ENCODE assay signal across 17 mouse cellular contexts in the genomic region with DNA sequence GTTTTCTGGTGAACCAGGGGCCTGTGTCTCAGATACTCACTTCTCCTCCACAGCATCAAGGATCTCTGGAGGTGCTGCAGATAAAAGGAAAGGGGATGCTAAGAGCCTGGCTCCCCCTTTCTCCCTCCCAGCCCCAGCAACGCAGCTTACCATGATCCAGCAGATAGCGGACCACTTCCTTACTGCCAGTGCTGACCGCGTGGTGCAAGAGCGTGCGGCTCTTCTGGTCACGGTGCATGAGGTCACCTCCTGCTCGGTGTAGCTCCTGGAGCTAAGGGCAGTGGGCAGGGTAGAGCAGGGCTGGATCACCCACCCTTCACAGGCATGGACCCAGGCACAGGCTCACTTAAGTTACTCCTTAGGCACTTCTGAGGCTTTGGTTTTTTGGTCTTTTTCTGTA. TPM values are rescaled to one million over a fixed set of nuclear protein-coding genes. Genes with fewer than 3 reads are reported as not detected.
A peak's percentile ranks its signal among the peaks of the same experiment; 100 is the strongest.
DNase-seq lines count a peak whose midpoint lies in the region; ATAC-seq lines count a peak whose summit lies in the region.
"Had no signal": no experiment of that assay in that cellular context is flagged by ENCODE, and none has a peak within 500 bp of the region (broad histone marks: within the 10 kb centered on the region; RNA-seq: fewer than 3 reads in every experiment).

No protein-coding gene starts in this region.

- H3K4me1 ChIP-seq in forebrain, embryonic 13.5 days, result peaks cover 48% of the 10 kb centered on the region
- H3K4me1 ChIP-seq in forebrain, embryonic 16.5 days (replicated peaks; ENCODE audit: control insufficient read depth, insufficient read depth, low read length), result peaks cover 27% of the 10 kb centered on the region
- peaks cover 54% of the 10 kb centered on the region for H3K4me1 ChIP-seq in liver, embryonic 12.5 days
- peaks cover 17% of the 10 kb centered on the region for H3K4me1 ChIP-seq in embryonic facial prominence, embryonic 11.5 days (ENCODE audit: control insufficient read depth, insufficient read depth, low read length)
- peaks cover 35% of the 10 kb centered on the region for H3K4me1 ChIP-seq in limb, embryonic 13.5 days

- H3K4me2 ChIP-seq in forebrain, embryonic 13.5 days, result no peak overlapping the region
- no peak overlapping the region for H3K4me2 ChIP-seq in forebrain, embryonic 16.5 days (ENCODE audit: low read length)
- no peak overlapping the region for H3K4me2 ChIP-seq in liver, embryonic 12.5 days
- no peak overlapping the region for H3K4me2 ChIP-seq in embryonic facial prominence, embryonic 11.5 days (ENCODE audit: low read depth, low read length)
- 0 out of 2 replicates have a peak overlapping the region, but pooled peaks have one; percentile 86 for H3K4me2 ChIP-seq in limb, embryonic 13.5 days (replicated peaks)
- H3K4me2 ChIP-seq: embryonic facial prominence, embryonic 15.5 days; neural tube, embryonic 15.5 days had no signal

- no peak for DNase-seq in liver
- DNase-seq in embryonic facial prominence, embryonic 11.5 days (ENCODE audit: low spot score), result no peak
- no peak for DNase-seq in ovary, postnatal 10 days (ENCODE audit: low spot score)
- no peak for DNase-seq in adrenal gland, postnatal 10 days
- DNase-seq: gastrocnemius, postnatal 36 days; heart, postnatal 14 days; lung, adult 18-20 months; right cerebral cortex, postnatal 25 days; thymus, postnatal 14 days had no signal

- H3K9me3 ChIP-seq in forebrain, embryonic 13.5 days (replicated peaks), result no peaks in the 10 kb centered on the region
- H3K9me3 ChIP-seq in forebrain, embryonic 16.5 days (ENCODE audit: control insufficient read depth, low read length), result no peaks in the 10 kb centered on the region
- no peaks in the 10 kb centered on the region for H3K9me3 ChIP-seq in liver, embryonic 12.5 days (replicated peaks)
- H3K9me3 ChIP-seq in embryonic facial prominence, embryonic 11.5 days (replicated peaks; ENCODE audit: control insufficient read depth, low read length), result no peaks in the 10 kb centered on the region
- no peaks in the 10 kb centered on the region for H3K9me3 ChIP-seq in limb, embryonic 13.5 days
- H3K9me3 ChIP-seq: embryonic facial prominence, embryonic 15.5 days; neural tube, embryonic 15.5 days had no signal

- 0 out of 2 replicates have a peak overlapping the region, but pooled peaks have one; percentile 22 for H3K27ac ChIP-seq in forebrain, embryonic 13.5 days
- H3K27ac ChIP-seq in forebrain, embryonic 16.5 days (ENCODE audit: low read length), result no peak overlapping the region
- no peak overlapping the region for H3K27ac ChIP-seq in liver, embryonic 12.5 days
- H3K27ac ChIP-seq in embryonic facial prominence, embryonic 11.5 days (replicated peaks; ENCODE audit: low read depth, low read length), result peak overlapping the region; percentile 98
- peak overlapping the region; percentile 99; the same call in 1 of the 2 replicates for H3K27ac ChIP-seq in limb, embryonic 13.5 days
- H3K27ac ChIP-seq: layer of hippocampus, adult 2 months; neural tube, embryonic 15.5 days had no signal

- ATAC-seq in forebrain, embryonic 13.5 days, result no peak
- ATAC-seq in forebrain, embryonic 16.5 days, result no peak
- ATAC-seq in liver, embryonic 12.5 days, result peak; percentile 11; the same call in 1 of the 2 replicates
- no peak for ATAC-seq in embryonic facial prominence, embryonic 11.5 days (replicated peaks; ENCODE audit: insufficient number of reproducible peaks, low FRiP score, low TSS enrichment, low read depth)
- ATAC-seq in limb, embryonic 13.5 days (ENCODE audit: low FRiP score, low read depth), result no peak
- ATAC-seq: inflammation-experienced regulatory T-cells, adult 6 months had no signal

- H3K4me3 ChIP-seq in forebrain, embryonic 13.5 days, result no peak overlapping the region
- H3K4me3 ChIP-seq in forebrain, embryonic 16.5 days (replicated peaks; ENCODE audit: low read length), result no peak overlapping the region
- no peak overlapping the region for H3K4me3 ChIP-seq in liver, embryonic 12.5 days
- no peak overlapping the region for H3K4me3 ChIP-seq in embryonic facial prominence, embryonic 11.5 days (ENCODE audit: low read depth, low read length)
- no peak overlapping the region for H3K4me3 ChIP-seq in limb, embryonic 13.5 days
- H3K4me3 ChIP-seq: embryonic facial prominence, embryonic 15.5 days; layer of hippocampus, adult 2 months; neural tube, embryonic 15.5 days had no signal

- 69% methylated on average over 8 of the region's 8 CpGs for WGBS in forebrain, embryonic 13.5 days
- 67% methylated on average over 8 of the region's 8 CpGs for WGBS in forebrain, embryonic 16.5 days
- 35% methylated on average over 8 of the region's 8 CpGs for WGBS in liver, embryonic 12.5 days (ENCODE audit: insufficient replicate concordance)
- WGBS in embryonic facial prominence, embryonic 11.5 days, result 46% methylated on average over 8 of the region's 8 CpGs
- 51% methylated on average over 8 of the region's 8 CpGs for WGBS in limb, embryonic 13.5 days

- H3K9ac ChIP-seq in forebrain, embryonic 13.5 days, result no peak overlapping the region
- H3K9ac ChIP-seq in forebrain, embryonic 16.5 days (replicated peaks; ENCODE audit: low read depth, low read length), result no peak overlapping the region
- H3K9ac ChIP-seq in liver, embryonic 12.5 days, result no peak overlapping the region
- no peak overlapping the region; the same call in 1 of the 2 replicates for H3K9ac ChIP-seq in embryonic facial prominence, embryonic 11.5 days (replicated peaks; ENCODE audit: low read length)
- 0 out of 2 replicates have a peak overlapping the region, but pooled peaks have one; percentile 43 for H3K9ac ChIP-seq in limb, embryonic 13.5 days
- H3K9ac ChIP-seq: embryonic facial prominence, embryonic 15.5 days; neural tube, embryonic 15.5 days had no signal

- H3K27me3 ChIP-seq in forebrain, embryonic 13.5 days, result no peaks in the 10 kb centered on the region
- no peaks in the 10 kb centered on the region for H3K27me3 ChIP-seq in forebrain, embryonic 16.5 days (replicated peaks; ENCODE audit: control insufficient read depth, insufficient read depth, low read length)
- peaks cover 26% of the 10 kb centered on the region for H3K27me3 ChIP-seq in liver, embryonic 12.5 days (replicated peaks)
- no peaks in the 10 kb centered on the region for H3K27me3 ChIP-seq in embryonic facial prominence, embryonic 11.5 days (ENCODE audit: control insufficient read depth, insufficient read depth, low read length)
- no peaks in the 10 kb centered on the region for H3K27me3 ChIP-seq in limb, embryonic 13.5 days
- H3K27me3 ChIP-seq: embryonic facial prominence, embryonic 15.5 days; neural tube, embryonic 15.5 days had no signal

- H3K36me3 ChIP-seq in forebrain, embryonic 13.5 days (ENCODE audit: poor library complexity, severe bottlenecking), result peaks cover 54% of the 10 kb centered on the region
- peaks cover 6% of the 10 kb centered on the region; the same call in 1 of the 2 replicates for H3K36me3 ChIP-seq in forebrain, embryonic 16.5 days (ENCODE audit: control insufficient read depth, insufficient read depth)
- H3K36me3 ChIP-seq in liver, embryonic 12.5 days, result peaks cover 64% of the 10 kb centered on the region
- H3K36me3 ChIP-seq in embryonic facial prominence, embryonic 11.5 days (replicated peaks; ENCODE audit: control insufficient read depth, insufficient read depth, low read depth, low read length), result peaks cover 2% of the 10 kb centered on the region; the same call in 1 of the 2 replicates
- peaks cover 54% of the 10 kb centered on the region for H3K36me3 ChIP-seq in limb, embryonic 13.5 days

RNA-seq across cellular contexts. Expression of a gene that starts 1.9 kb away (rescaled TPM):
- 609 and 621 TPM in 2 replicates for polyA plus RNA-seq in forebrain, embryonic 13.5 days (2015; fragmentation: Nextera tagmentation; extraction: Ambion mirVana)
- 256 and 290 TPM in 2 replicates for polyA plus RNA-seq in forebrain, embryonic 16.5 days (2015; fragmentation: Nextera tagmentation; extraction: Ambion mirVana)
- polyA plus RNA-seq in liver, embryonic 12.5 days (2016; fragmentation: Nextera tagmentation; extraction: Ambion mirVana), result 137 and 140 TPM in 2 replicates
- polyA plus RNA-seq in embryonic facial prominence, embryonic 11.5 days (2014; fragmentation: Nextera tagmentation; extraction: Ambion mirVana), result 1,845 and 1,892 TPM in 2 replicates
- polyA plus RNA-seq in limb, embryonic 13.5 days (2015; fragmentation: Nextera tagmentation; extraction: Ambion mirVana), result 1,939 and 1,982 TPM in 2 replicates
- total RNA-seq in adrenal gland, postnatal 10 days (2021), result 10 to 100 TPM; 30.8 to 36.7 TPM

RNA-seq across cellular contexts. Expression of a gene that starts 7.0 kb away (rescaled TPM):
- polyA plus RNA-seq in forebrain, embryonic 13.5 days (2015; fragmentation: Nextera tagmentation; extraction: Ambion mirVana), result 0.83 and 0.88 TPM in 2 replicates
- 2.4 and 2.6 TPM in 2 replicates for polyA plus RNA-seq in forebrain, embryonic 16.5 days (2015; fragmentation: Nextera tagmentation; extraction: Ambion mirVana)
- polyA plus RNA-seq in liver, embryonic 12.5 days (2016; fragmentation: Nextera tagmentation; extraction: Ambion mirVana), result 0.17 TPM in 1 of 2 replicates, not detected in the other
- 0.20 and 0.34 TPM in 2 replicates for polyA plus RNA-seq in embryonic facial prominence, embryonic 11.5 days (2014; fragmentation: Nextera tagmentation; extraction: Ambion mirVana)
- 0.38 and 0.78 TPM in 2 replicates for polyA plus RNA-seq in limb, embryonic 13.5 days (2015; fragmentation: Nextera tagmentation; extraction: Ambion mirVana)
- under 1 TPM; 0.18 to 0.27 TPM for total RNA-seq in adrenal gland, postnatal 10 days (2021)
- total RNA-seq: gastrocnemius, postnatal 36 days; heart, postnatal 14 days had no signal

RNA-seq across cellular contexts. Expression of a gene that starts 11.5 kb away (rescaled TPM):
- polyA plus RNA-seq in forebrain, embryonic 13.5 days (2015; fragmentation: Nextera tagmentation; extraction: Ambion mirVana), result 0.18 and 0.41 TPM in 2 replicates
- polyA plus RNA-seq in forebrain, embryonic 16.5 days (2015; fragmentation: Nextera tagmentation; extraction: Ambion mirVana), result 0.37 and 0.46 TPM in 2 replicates
- 2.3 and 2.5 TPM in 2 replicates for polyA plus RNA-seq in liver, embryonic 12.5 days (2016; fragmentation: Nextera tagmentation; extraction: Ambion mirVana)
- 0.28 TPM in 1 of 2 replicates, not detected in the other for polyA plus RNA-seq in embryonic facial prominence, embryonic 11.5 days (2014; fragmentation: Nextera tagmentation; extraction: Ambion mirVana)
- 0.27 and 0.61 TPM in 2 replicates for polyA plus RNA-seq in limb, embryonic 13.5 days (2015; fragmentation: Nextera tagmentation; extraction: Ambion mirVana)
- total RNA-seq in adrenal gland, postnatal 10 days (2021), result not detected
- total RNA-seq: gastrocnemius, postnatal 36 days; heart, postnatal 14 days; layer of hippocampus, adult 2 months had no signal

RNA-seq across cellular contexts. Expression of a gene that starts 41.6 kb away (rescaled TPM):
- polyA plus RNA-seq in forebrain, embryonic 13.5 days (2015; fragmentation: Nextera tagmentation; extraction: Ambion mirVana), result 18.5 and 23.1 TPM in 2 replicates
- polyA plus RNA-seq in forebrain, embryonic 16.5 days (2015; fragmentation: Nextera tagmentation; extraction: Ambion mirVana), result 28.7 and 33.6 TPM in 2 replicates
- 46.9 and 48.8 TPM in 2 replicates for polyA plus RNA-seq in liver, embryonic 12.5 days (2016; fragmentation: Nextera tagmentation; extraction: Ambion mirVana)
- polyA plus RNA-seq in embryonic facial prominence, embryonic 11.5 days (2014; fragmentation: Nextera tagmentation; extraction: Ambion mirVana), result 28.6 and 30.1 TPM in 2 replicates
- polyA plus RNA-seq in limb, embryonic 13.5 days (2015; fragmentation: Nextera tagmentation; extraction: Ambion mirVana), result 33.0 and 34.0 TPM in 2 replicates
- 10 to 100 TPM; 64.4 to 72.1 TPM for total RNA-seq in adrenal gland, postnatal 10 days (2021)

Comparison
In these comparisons a context has a peak if more than half of its experiments do, and no peak if none do; other contexts are left out.
1. H3K27ac ChIP-seq: peak in forebrain, embryonic 13.5 days (single experiment), embryonic facial prominence, embryonic 11.5 days (single experiment) and limb, embryonic 13.5 days (single experiment); none in forebrain, embryonic 16.5 days (single experiment) and liver, embryonic 12.5 days (single experiment).